Mouse (Mus musculus): ENCODE results near the gene Ncbp2. TPM values are rescaled to one million over a fixed set of nuclear protein-coding genes. Genes with fewer than 3 reads are reported as not detected.

Ncbp2 gene
- polyA plus RNA-seq (2021; fragmentation: Nextera tagmentation) = 58.3 and 65.6 TPM in 2 replicates
- long read RNA-seq, experiment 1, transcript Ncbp2-201 (4 exons, 2,070 nt) = major isoform, 272 of 299 reads
- long read RNA-seq, experiment 1, partial matches to known transcripts = 3 of 299 reads
- long read RNA-seq, experiment 1, other reads (novel, unspliced or antisense) = 24 of 299 reads
- long read RNA-seq, experiment 2, transcript Ncbp2-201 (4 exons, 2,070 nt) = major isoform, 116 of 134 reads
- long read RNA-seq, experiment 2, partial matches to known transcripts = 4 of 134 reads
- long read RNA-seq, experiment 2, other reads (novel, unspliced or antisense) = 14 of 134 reads

GRCm38 (mm10) chr16:31948345-31948774 lies at the start of gene Ncbp2, which contains the start of gene 0610012G03Rik:
Gene Ncbp2 (plus strand): TSS chr16:31948513.
Gene 0610012G03Rik (minus strand): TSS chr16:31948494.

GRCm38 (mm10) chr16:31933751-31934549 lies 14.4 kb upstream of the Ncbp2 start, which contains the start of gene Pigz:
Gene Pigz (plus strand): TSS chr16:31933851.

GRCm38 (mm10) chr16:32002509-32003477 lies 54.5 kb downstream of the Ncbp2 start, which contains the start of gene Senp5:
Gene Senp5 (minus strand): TSS chr16:32003287.

Other genes with a start within 250 kb of the Ncbp2 start
- 0.16 and 0.33 TPM in 2 replicates for gene Meltf, start 69.7 kb upstream of the Ncbp2 start, polyA plus RNA-seq (2021; fragmentation: Nextera tagmentation)
- 36.2 and 38.1 TPM in 2 replicates for gene Pigz, start 14.7 kb upstream of the Ncbp2 start, polyA plus RNA-seq (2021; fragmentation: Nextera tagmentation)
- 146 and 172 TPM in 2 replicates for gene 0610012G03Rik, start within 50 bp of the Ncbp2 start, polyA plus RNA-seq (2021; fragmentation: Nextera tagmentation)
- 6.6 TPM in 2 replicates for gene Senp5, start 54.8 kb downstream of the Ncbp2 start, polyA plus RNA-seq (2021; fragmentation: Nextera tagmentation)
- gene Pak2, start 130.8 kb downstream of the Ncbp2 start, polyA plus RNA-seq (2021; fragmentation: Nextera tagmentation) = 11.1 and 11.7 TPM in 2 replicates
- gene Pigx, start 151.2 kb downstream of the Ncbp2 start, polyA plus RNA-seq (2021; fragmentation: Nextera tagmentation) = 43.9 and 45.4 TPM in 2 replicates
- 122 and 129 TPM in 2 replicates for gene Cep19, start 151.3 kb downstream of the Ncbp2 start, polyA plus RNA-seq (2021; fragmentation: Nextera tagmentation)
- 4.1 and 5.8 TPM in 2 replicates for gene Nrros, start 217.1 kb downstream of the Ncbp2 start, polyA plus RNA-seq (2021; fragmentation: Nextera tagmentation)
- gene Bex6, start 231.3 kb downstream of the Ncbp2 start, polyA plus RNA-seq (2021; fragmentation: Nextera tagmentation) = not detected in 2 replicates

Measured in left cerebral cortex, adult 6 months (tissue).